Mouse (Mus musculus): ENCODE results near the gene Asap3. TPM values are rescaled to one million over a fixed set of nuclear protein-coding genes. Genes with fewer than 3 reads are reported as not detected.

Gene Asap3
- total and polyA plus RNA-seq, 2 experiments from 2014 or later: 2.5 to 3.8 TPM

DNA sequence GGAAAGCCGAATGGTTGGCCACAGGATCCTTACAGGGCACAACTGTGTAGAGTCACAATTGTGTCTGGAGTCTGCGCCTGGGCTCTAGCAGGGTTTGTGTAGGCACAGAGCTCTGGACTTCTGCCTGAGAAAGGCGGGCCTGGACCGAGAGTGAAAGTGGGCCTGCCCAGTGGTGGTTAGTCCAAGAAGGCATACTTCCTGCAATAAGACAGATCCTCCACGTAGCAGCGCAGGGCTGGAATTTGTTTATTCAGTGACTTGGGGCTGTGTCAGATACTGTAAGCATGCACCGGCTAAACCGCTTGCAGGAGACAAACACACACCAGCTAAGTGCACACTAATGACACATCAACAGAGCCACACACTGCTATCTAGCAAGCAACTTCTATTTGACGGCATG lies 43.6 kb downstream of the Asap3 start:
- DNase-seq (no peak), ATAC-seq (no peak)
- no peak overlapping the region for H3K9ac ChIP-seq
- H3K36me3 ChIP-seq (ENCODE audit: insufficient read depth): no peaks in the 10 kb centered on the region
- 41% methylated on average over 9 of the region's 9 CpGs for WGBS
- TF ChIP-seq CTCF (IDR thresholded peaks at IDR 0.05; ENCODE audit: low read depth): no peak
- no peak overlapping the region for H3K4me3 ChIP-seq (ENCODE audit: low read depth, low read length)
- H3K27me3 ChIP-seq (ENCODE audit: insufficient read depth, low read length): peaks cover 51% of the 10 kb centered on the region
- no peak overlapping the region for H3K27ac ChIP-seq (ENCODE audit: low read depth, low read length)
- H3K4me2 ChIP-seq (ENCODE audit: low read depth): no peak overlapping the region
- H3K9me3 ChIP-seq (ENCODE audit: low read length): no peaks in the 10 kb centered on the region
- H3K4me1 ChIP-seq (ENCODE audit: insufficient read depth): no peaks in the 10 kb centered on the region

DNA sequence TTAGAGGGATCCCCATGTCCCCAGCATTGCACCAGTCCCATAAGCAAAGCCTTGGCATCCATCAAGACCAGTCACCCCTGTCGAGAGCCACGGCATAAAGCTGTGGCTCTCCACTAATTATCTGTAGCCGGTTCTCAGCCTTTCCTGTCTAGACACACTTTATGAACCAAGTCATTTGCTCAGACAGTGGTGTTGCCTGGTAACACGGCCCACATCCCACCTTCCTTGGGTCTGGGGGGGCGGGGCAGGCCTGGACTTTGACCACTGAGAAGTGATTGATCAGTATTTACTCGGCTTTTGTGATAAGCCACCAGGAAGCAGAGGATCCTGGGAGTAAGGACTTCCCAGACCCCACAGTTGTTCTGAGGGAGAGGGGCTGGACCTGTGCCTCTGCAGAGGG lies 49.8 kb downstream of the Asap3 start:
- Histone ChIP-seq H3K36me3 (ENCODE audit: insufficient read depth) (no peaks in the 10 kb centered on the region), H3K4me1 (ENCODE audit: insufficient read depth) (no peaks in the 10 kb centered on the region), H3K27me3 (ENCODE audit: insufficient read depth, low read length) (no peaks in the 10 kb centered on the region), H3K9ac (no peak overlapping the region), H3K9me3 (ENCODE audit: low read length) (no peaks in the 10 kb centered on the region), H3K4me2 (ENCODE audit: low read depth) (no peak overlapping the region), H3K4me3 (ENCODE audit: low read depth, low read length) (no peak overlapping the region), H3K27ac (ENCODE audit: low read depth, low read length) (no peak overlapping the region)
- DNase-seq: no peak
- WGBS: 55% methylated on average over 6 of the region's 6 CpGs
- no peak for ATAC-seq
- TF ChIP-seq CTCF (IDR thresholded peaks at IDR 0.05; ENCODE audit: low read depth): no peak

DNA sequence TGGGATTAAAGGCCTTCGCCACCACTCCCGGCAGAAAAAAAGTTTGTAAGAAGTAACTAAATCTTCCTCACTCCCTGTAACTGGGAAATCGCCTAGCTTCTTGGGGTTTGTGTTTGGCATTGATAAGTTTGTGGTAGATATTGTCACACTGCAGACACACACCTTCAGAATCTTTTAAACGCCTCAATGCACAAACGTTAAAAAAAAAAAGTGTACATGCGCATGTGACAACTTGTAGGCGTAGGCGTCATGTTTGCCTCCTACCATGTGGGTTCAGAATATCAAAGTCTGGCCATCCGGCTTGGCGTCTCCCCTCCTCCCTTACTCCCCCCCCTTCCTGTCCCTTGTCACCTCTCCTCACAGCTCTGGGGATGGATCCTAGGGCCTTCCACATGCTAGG lies 50.5 kb downstream of the Asap3 start:
- no peak for TF ChIP-seq CTCF (IDR thresholded peaks at IDR 0.05; ENCODE audit: low read depth)
- no peaks in the 10 kb centered on the region for H3K27me3 ChIP-seq (ENCODE audit: insufficient read depth, low read length)
- H3K4me3 ChIP-seq (ENCODE audit: low read depth, low read length): no peak overlapping the region
- DNase-seq (no peak), ATAC-seq (no peak)
- H3K36me3 ChIP-seq (ENCODE audit: insufficient read depth): no peaks in the 10 kb centered on the region
- no peak overlapping the region for H3K4me2 ChIP-seq (ENCODE audit: low read depth)
- no peak overlapping the region for H3K27ac ChIP-seq (ENCODE audit: low read depth, low read length)
- no peaks in the 10 kb centered on the region for H3K9me3 ChIP-seq (ENCODE audit: low read length)
- H3K4me1 ChIP-seq (ENCODE audit: insufficient read depth): no peaks in the 10 kb centered on the region
- H3K9ac ChIP-seq: no peak overlapping the region
- WGBS: 87% methylated on average over 10 of the region's 10 CpGs

DNA sequence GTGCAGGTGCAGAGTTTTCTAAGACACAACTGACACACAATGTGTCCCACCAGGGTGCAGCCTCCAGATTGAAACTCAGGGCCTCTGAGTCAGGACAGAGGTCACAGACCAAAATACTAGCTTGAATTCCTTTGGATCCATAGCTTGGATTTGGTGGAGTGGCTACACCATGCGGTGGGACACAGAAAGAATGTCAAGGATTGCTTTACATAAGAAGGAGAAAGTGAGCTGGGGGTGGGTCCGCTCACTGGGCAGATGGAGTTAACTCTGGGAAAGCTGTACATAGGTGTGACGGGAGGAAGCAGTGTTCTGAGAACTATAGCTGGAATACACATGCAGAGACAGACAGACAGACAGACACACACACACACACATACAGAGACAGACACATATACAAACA lies 53.8 kb downstream of the Asap3 start:
- DNase-seq (no peak), ATAC-seq (no peak)
- H3K27me3 ChIP-seq (ENCODE audit: insufficient read depth, low read length): no peaks in the 10 kb centered on the region
- H3K9ac ChIP-seq: no peak overlapping the region
- H3K4me1 ChIP-seq (ENCODE audit: insufficient read depth): no peaks in the 10 kb centered on the region
- H3K4me2 ChIP-seq (ENCODE audit: low read depth): no peak overlapping the region
- H3K27ac ChIP-seq (ENCODE audit: low read depth, low read length): no peak overlapping the region
- TF ChIP-seq CTCF (IDR thresholded peaks at IDR 0.05; ENCODE audit: low read depth): no peak
- WGBS: 59% methylated on average over 3 of the region's 3 CpGs
- no peaks in the 10 kb centered on the region for H3K36me3 ChIP-seq (ENCODE audit: insufficient read depth)
- no peak overlapping the region for H3K4me3 ChIP-seq (ENCODE audit: low read depth, low read length)
- no peaks in the 10 kb centered on the region for H3K9me3 ChIP-seq (ENCODE audit: low read length)

DNA sequence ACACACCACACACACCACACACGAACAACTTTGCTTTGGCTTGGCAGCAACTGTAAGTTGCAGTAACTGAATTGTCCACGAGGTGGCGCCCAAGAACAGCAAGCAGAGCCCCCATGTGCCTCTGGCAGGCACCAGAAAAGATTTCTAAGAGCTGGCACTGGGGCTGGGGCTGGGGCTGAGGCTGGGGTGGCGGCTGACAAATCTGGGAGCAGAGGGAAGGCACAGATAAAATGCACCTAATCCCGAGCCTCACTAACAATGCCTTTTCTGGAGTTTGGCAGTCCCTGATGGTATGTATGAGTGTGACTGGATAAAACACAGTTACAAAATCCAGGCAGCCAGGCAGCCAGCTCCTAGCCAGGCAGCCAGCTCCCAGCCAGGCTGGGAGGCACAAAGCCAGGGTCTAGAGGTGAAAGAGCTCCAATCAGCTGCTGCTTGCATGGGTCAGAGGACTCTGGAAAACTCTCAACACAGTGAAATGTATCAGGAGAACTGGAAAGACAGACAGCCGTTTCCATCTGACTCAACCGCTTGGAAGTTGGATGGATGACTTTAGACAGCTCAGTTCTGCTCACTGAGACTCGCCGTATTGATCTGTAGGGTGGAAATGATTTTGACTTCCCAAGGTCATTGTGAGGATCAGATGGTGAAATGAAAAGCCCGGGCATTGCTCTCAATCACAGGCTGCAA lies 54.5 kb downstream of the Asap3 start:
- H3K27ac ChIP-seq (ENCODE audit: low read depth, low read length): no peak overlapping the region
- ATAC-seq (peak; percentile 85), DNase-seq (peak; percentile 92)
- no peaks in the 10 kb centered on the region for H3K9me3 ChIP-seq (ENCODE audit: low read length)
- H3K4me3 ChIP-seq (ENCODE audit: low read depth, low read length): no peak overlapping the region
- peak; percentile 95 for TF ChIP-seq CTCF (IDR thresholded peaks at IDR 0.05; ENCODE audit: low read depth)
- H3K4me2 ChIP-seq (ENCODE audit: low read depth): no peak overlapping the region
- WGBS: 36% methylated on average over 10 of the region's 10 CpGs
- no peaks in the 10 kb centered on the region for H3K36me3 ChIP-seq (ENCODE audit: insufficient read depth)
- H3K9ac ChIP-seq: no peak overlapping the region
- no peaks in the 10 kb centered on the region for H3K27me3 ChIP-seq (ENCODE audit: insufficient read depth, low read length)
- H3K4me1 ChIP-seq (ENCODE audit: insufficient read depth): no peaks in the 10 kb centered on the region

DNA sequence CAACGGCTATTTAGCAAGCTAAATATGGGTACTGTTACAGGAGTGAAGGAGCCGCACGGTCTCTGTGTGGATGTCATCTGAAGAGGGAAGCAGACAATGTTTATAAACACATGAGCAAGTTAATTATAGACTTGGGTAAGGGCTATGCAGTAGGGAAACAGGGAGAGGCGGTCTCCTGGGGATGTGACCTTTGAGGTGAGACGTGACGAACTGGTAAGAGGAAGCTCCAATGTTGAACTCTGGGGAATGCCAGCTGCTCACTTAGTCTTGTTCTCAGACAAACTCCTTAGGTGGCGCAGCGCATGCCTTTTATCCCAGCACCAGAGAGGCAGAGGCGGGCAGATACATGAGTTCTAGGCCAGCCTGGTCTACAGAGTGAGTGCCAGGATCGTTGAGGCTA lies 55.7 kb downstream of the Asap3 start:
- Histone ChIP-seq H3K4me1 (ENCODE audit: insufficient read depth) (no peaks in the 10 kb centered on the region), H3K27ac (ENCODE audit: low read depth, low read length) (no peak overlapping the region), H3K4me3 (ENCODE audit: low read depth, low read length) (no peak overlapping the region), H3K4me2 (ENCODE audit: low read depth) (no peak overlapping the region), H3K27me3 (ENCODE audit: insufficient read depth, low read length) (no peaks in the 10 kb centered on the region), H3K36me3 (ENCODE audit: insufficient read depth) (no peaks in the 10 kb centered on the region), H3K9me3 (ENCODE audit: low read length) (no peaks in the 10 kb centered on the region), H3K9ac (no peak overlapping the region)
- ATAC-seq (no peak), DNase-seq (no peak)
- no peak for TF ChIP-seq CTCF (IDR thresholded peaks at IDR 0.05; ENCODE audit: low read depth)
- WGBS: 81% methylated on average over 10 of the region's 10 CpGs

DNA sequence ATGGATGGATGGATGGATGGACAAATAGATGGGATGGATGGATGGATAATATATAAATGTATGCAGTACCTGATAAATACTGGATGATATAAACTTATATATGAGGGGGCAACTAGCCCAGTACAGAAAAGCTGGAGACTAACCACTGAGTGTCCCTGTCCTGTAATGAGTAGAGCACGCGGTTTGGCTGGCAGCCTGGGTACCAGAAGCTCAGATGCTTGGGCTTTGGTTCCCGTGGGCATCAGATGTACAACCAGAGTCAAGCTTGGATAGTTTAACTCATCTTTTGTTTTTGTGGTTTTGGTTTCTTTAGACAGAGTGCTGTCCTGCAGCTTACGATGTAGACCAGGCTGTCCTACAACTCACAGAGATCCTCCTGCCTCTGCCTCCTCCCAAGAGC lies 57.4 kb downstream of the Asap3 start:
- TF ChIP-seq CTCF (IDR thresholded peaks at IDR 0.05; ENCODE audit: low read depth): no peak
- no peaks in the 10 kb centered on the region for H3K27me3 ChIP-seq (ENCODE audit: insufficient read depth, low read length)
- H3K9me3 ChIP-seq (ENCODE audit: low read length): no peaks in the 10 kb centered on the region
- no peak overlapping the region for H3K4me2 ChIP-seq (ENCODE audit: low read depth)
- H3K4me3 ChIP-seq (ENCODE audit: low read depth, low read length): no peak overlapping the region
- DNase-seq (no peak), ATAC-seq (no peak)
- WGBS: 94% methylated on average over 4 of the region's 4 CpGs
- no peak overlapping the region for H3K27ac ChIP-seq (ENCODE audit: low read depth, low read length)
- no peaks in the 10 kb centered on the region for H3K36me3 ChIP-seq (ENCODE audit: insufficient read depth)
- no peak overlapping the region for H3K9ac ChIP-seq
- H3K4me1 ChIP-seq (ENCODE audit: insufficient read depth): no peaks in the 10 kb centered on the region

Measured in forebrain, postnatal 0 days (tissue).